Mouse (Mus musculus): Measurements from ENCODE around the gene Xylb.

- TF ChIP-seq TAL1 (IDR thresholded peaks at IDR 0.05; ENCODE audit: low read length) (no peak), GATA1 (IDR thresholded peaks at IDR 0.05; ENCODE audit: low read length) (no peak)
These were observed 17.5 kb upstream of the Xylb start, which contains the start of gene Acaa1a for GRCm38 (mm10) chr9:119339558-119340211.
